Mouse (Mus musculus): Measurements from ENCODE around the gene Trim17. TPM values are rescaled to one million over a fixed set of nuclear protein-coding genes. Genes with fewer than 3 reads are reported as not detected.

Trim17 gene
- 0.08 and 0.17 TPM in 2 replicates for polyA plus RNA-seq (2015; fragmentation: Nextera tagmentation; extraction: Ambion mirVana)

GRCm38 (mm10) chr11:58954420-58955142 lies at the start of gene Trim17, which contains the start of gene Hist3h2a:
Trim17 (plus strand) TSS chr11:58954685.
Hist3h2a (plus strand) TSS chr11:58954685.

GRCm38 (mm10) chr11:58917745-58918366 lies 36.6 kb upstream of the Trim17 start, which contains the start of gene Btnl10:
Btnl10 (plus strand) TSS chr11:58917908.

GRCm38 (mm10) chr11:58938322-58939087 lies 16.0 kb upstream of the Trim17 start, which contains the start of gene Rnf187:
Rnf187 (minus strand) TSS chr11:58938916.

GRCm38 (mm10) chr11:58948542-58949479 lies 5.7 kb upstream of the Trim17 start, which contains the start of gene Hist3h2ba:
Hist3h2ba (plus strand) TSS chr11:58948920.

GRCm38 (mm10) chr11:58978027-58978705 lies 23.7 kb downstream of the Trim17 start, which contains the start of gene Trim11:
Trim11 (plus strand) TSS chr11:58978093.

Other genes starting within 250 kb of the Trim17 start
- not detected in 2 replicates for gene Olfr318, start 230.7 kb upstream of the Trim17 start, polyA plus RNA-seq (2015; fragmentation: Nextera tagmentation; extraction: Ambion mirVana)
- not detected in 2 replicates for gene Olfr317, start 215.5 kb upstream of the Trim17 start, polyA plus RNA-seq (2015; fragmentation: Nextera tagmentation; extraction: Ambion mirVana)
- not detected in 2 replicates for gene Olfr316, start 202.0 kb upstream of the Trim17 start, polyA plus RNA-seq (2015; fragmentation: Nextera tagmentation; extraction: Ambion mirVana)
- gene Olfr315, start 181.5 kb upstream of the Trim17 start, polyA plus RNA-seq (2015; fragmentation: Nextera tagmentation; extraction: Ambion mirVana), result not detected in 2 replicates
- gene Olfr314, start 171.7 kb upstream of the Trim17 start, polyA plus RNA-seq (2015; fragmentation: Nextera tagmentation; extraction: Ambion mirVana), result not detected in 2 replicates
- not detected in 2 replicates for gene Fam183b, start 152.7 kb upstream of the Trim17 start, polyA plus RNA-seq (2015; fragmentation: Nextera tagmentation; extraction: Ambion mirVana)
- not detected in 2 replicates for gene Olfr313, start 139.7 kb upstream of the Trim17 start, polyA plus RNA-seq (2015; fragmentation: Nextera tagmentation; extraction: Ambion mirVana)
- not detected in 2 replicates for gene Olfr312, start 125.4 kb upstream of the Trim17 start, polyA plus RNA-seq (2015; fragmentation: Nextera tagmentation; extraction: Ambion mirVana)
- gene Olfr311, start 115.4 kb upstream of the Trim17 start, polyA plus RNA-seq (2015; fragmentation: Nextera tagmentation; extraction: Ambion mirVana), result not detected in 2 replicates
- gene Gm12258, start 107.5 kb upstream of the Trim17 start, polyA plus RNA-seq (2015; fragmentation: Nextera tagmentation; extraction: Ambion mirVana), result 2.7 and 3.0 TPM in 2 replicates
- gene 2810021J22Rik, start 87.5 kb upstream of the Trim17 start, polyA plus RNA-seq (2015; fragmentation: Nextera tagmentation; extraction: Ambion mirVana), result 2.2 and 4.1 TPM in 2 replicates
- 6.0 and 6.6 TPM in 2 replicates for gene Zfp39, start 50.5 kb upstream of the Trim17 start, polyA plus RNA-seq (2015; fragmentation: Nextera tagmentation; extraction: Ambion mirVana)
- 22.2 and 26.7 TPM in 2 replicates for gene Btnl10, start 36.8 kb upstream of the Trim17 start, polyA plus RNA-seq (2015; fragmentation: Nextera tagmentation; extraction: Ambion mirVana)
- 175 TPM in 2 replicates for gene Rnf187, start 15.8 kb upstream of the Trim17 start, polyA plus RNA-seq (2015; fragmentation: Nextera tagmentation; extraction: Ambion mirVana)
- gene Hist3h2ba, start 5.8 kb upstream of the Trim17 start, polyA plus RNA-seq (2015; fragmentation: Nextera tagmentation; extraction: Ambion mirVana), result 14.6 and 17.4 TPM in 2 replicates
- gene Hist3h2a, start within 50 bp of the Trim17 start, polyA plus RNA-seq (2015; fragmentation: Nextera tagmentation; extraction: Ambion mirVana), result 26.0 and 27.0 TPM in 2 replicates
- 14.6 and 17.4 TPM in 2 replicates for gene Trim11, start 23.4 kb downstream of the Trim17 start, polyA plus RNA-seq (2015; fragmentation: Nextera tagmentation; extraction: Ambion mirVana)
- 0.17 and 0.22 TPM in 2 replicates for gene Obscn, start 181.7 kb downstream of the Trim17 start, polyA plus RNA-seq (2015; fragmentation: Nextera tagmentation; extraction: Ambion mirVana)
- gene Iba57, start 209.1 kb downstream of the Trim17 start, polyA plus RNA-seq (2015; fragmentation: Nextera tagmentation; extraction: Ambion mirVana), result 11.9 and 14.3 TPM in 2 replicates
- gene Gjc2, start 228.5 kb downstream of the Trim17 start, polyA plus RNA-seq (2015; fragmentation: Nextera tagmentation; extraction: Ambion mirVana), result 0.59 and 1.2 TPM in 2 replicates
- 84.0 and 88.0 TPM in 2 replicates for gene Guk1, start 237.5 kb downstream of the Trim17 start, polyA plus RNA-seq (2015; fragmentation: Nextera tagmentation; extraction: Ambion mirVana)
- gene Mrpl55, start 247.8 kb downstream of the Trim17 start, polyA plus RNA-seq (2015; fragmentation: Nextera tagmentation; extraction: Ambion mirVana), result 67.0 and 70.0 TPM in 2 replicates